Mouse (Mus musculus): ENCODE results near the gene Ccdc73. TPM values are rescaled to one million over a fixed set of nuclear protein-coding genes. Genes with fewer than 3 reads are reported as not detected.
A peak's percentile ranks its signal among the peaks of the same experiment; 100 is the strongest.

Ccdc73 gene
- total and polyA plus RNA-seq, 3 experiments = 0.08 to 0.43 TPM; not detected in 1

GRCm38 (mm10) chr2:105030505-105030904, 162.9 kb downstream of the Ccdc73 start:
- Histone ChIP-seq H3K9ac (ENCODE audit: control insufficient read depth, low read depth, low read length, poor library complexity, severe bottlenecking) (no peak overlapping the region), H3K27me3 (ENCODE audit: control insufficient read depth in 1 of 2, insufficient read depth in 2 of 2, low read length in 2 of 2) (peaks cover 3 to 6% of the 10 kb centered on the region in 2 experiments; a peak in 3 of 4 replicates), H3K4me3 (ENCODE audit: control insufficient read depth in 1 of 2, insufficient read depth in 1 of 2, low read depth in 2 of 2, low read length in 2 of 2) (no peak overlapping the region), H3K9me3 (replicated peaks; ENCODE audit: insufficient read depth, low read length) (no peaks in the 10 kb centered on the region), H3K36me3 (ENCODE audit: control insufficient read depth in 1 of 2, insufficient read depth in 2 of 2, low read length in 2 of 2) (no peaks in the 10 kb centered on the region; a peak in 1 of 4 replicates), H3K4me1 (ENCODE audit: control insufficient read depth in 1 of 2, insufficient read depth in 2 of 2, low read length in 2 of 2) (peaks cover 0 to 7% of the 10 kb centered on the region in 2 experiments; a peak in 1 of 4 replicates), H3K27ac (ENCODE audit: control insufficient read depth, low read depth, low read length) (no peak overlapping the region), H3K79me2 (ENCODE audit: control insufficient read depth, insufficient read depth, low read length, poor library complexity) (no peaks in the 10 kb centered on the region)
- TF ChIP-seq POLR2A (IDR thresholded peaks at IDR 0.05; ENCODE audit: control insufficient read depth in 1 of 2, insufficient read depth in 1 of 2, low read depth in 1 of 2, low read length in 2 of 2, poor library complexity in 1 of 2) (no peak), GATA1 (IDR thresholded peaks at IDR 0.05; ENCODE audit: low read depth, low read length) (peak; percentile 80), KAT2A (conservative IDR thresholded peaks at IDR 0.05; ENCODE audit: low read depth, low read length) (no peak), ZKSCAN1 (IDR thresholded peaks at IDR 0.05; ENCODE audit: low read depth, low read length) (no peak), BHLHE40 (IDR thresholded peaks at IDR 0.05; ENCODE audit: borderline replicate concordance, low read depth, low read length) (no peak), MYB (IDR thresholded peaks at IDR 0.05; ENCODE audit: low read depth, low read length) (no peak), ETS1 (IDR thresholded peaks at IDR 0.05; ENCODE audit: low read depth, low read length) (no peak), MAX (IDR thresholded peaks at IDR 0.05; ENCODE audit: low read length) (no peak), SIN3A (IDR thresholded peaks at IDR 0.05; ENCODE audit: low read length) (no peak), MEF2A (IDR thresholded peaks at IDR 0.05; ENCODE audit: extremely low read depth, insufficient replicate concordance, low read depth, low read length, poor library complexity, severe bottlenecking) (no peak), TCF12 (IDR thresholded peaks at IDR 0.05; ENCODE audit: low read depth, low read length) (no peak), MAFK (IDR thresholded peaks at IDR 0.05; ENCODE audit: borderline replicate concordance, low read depth, low read length) (no peak), CHD1 (IDR thresholded peaks at IDR 0.05; ENCODE audit: low read depth, low read length) (no peak), RCOR1 (IDR thresholded peaks at IDR 0.05; ENCODE audit: low read depth, low read length) (0 out of 2 replicates have a peak, but pooled peaks have one; percentile 39), EP300 (IDR thresholded peaks at IDR 0.05; ENCODE audit: low read depth in 1 of 2, low read length in 2 of 2) (peak in 1 of 2 experiments; percentile 22; a peak in 2 of 4 replicates), SMC3 (IDR thresholded peaks at IDR 0.05; ENCODE audit: low read depth, low read length) (no peak), POLR2AphosphoS2 (IDR thresholded peaks at IDR 0.05; ENCODE audit: low read length) (no peak)
- peak; percentile 62 for DNase-seq (ENCODE audit: low read depth, low spot score)

- no peaks in the 10 kb centered on the region for H3K79me2 ChIP-seq (ENCODE audit: control insufficient read depth, insufficient read depth, low read length, poor library complexity)
- H3K9ac ChIP-seq (ENCODE audit: control insufficient read depth, low read depth, low read length, poor library complexity, severe bottlenecking) = no peak overlapping the region
- H3K4me1 ChIP-seq (ENCODE audit: control insufficient read depth in 1 of 2, insufficient read depth in 2 of 2, low read length in 2 of 2) = peaks cover 0 to 10% of the 10 kb centered on the region in 2 experiments; a peak in 1 of 4 replicates
- peaks cover 6% of the 10 kb centered on the region in 2 experiments; a peak in 3 of 4 replicates for H3K27me3 ChIP-seq (ENCODE audit: control insufficient read depth in 1 of 2, insufficient read depth in 2 of 2, low read length in 2 of 2)
- H3K4me3 ChIP-seq (ENCODE audit: control insufficient read depth in 1 of 2, insufficient read depth in 1 of 2, low read depth in 2 of 2, low read length in 2 of 2) = no peak overlapping the region
- TF ChIP-seq RCOR1 (IDR thresholded peaks at IDR 0.05; ENCODE audit: low read depth, low read length) = no peak
- no peak for TF ChIP-seq E2F4 (IDR thresholded peaks at IDR 0.05; ENCODE audit: borderline replicate concordance, low read depth, low read length)
- no peak for TF ChIP-seq TBP (IDR thresholded peaks at IDR 0.05; ENCODE audit: low read depth, low read length)
- TF ChIP-seq SMC3 (IDR thresholded peaks at IDR 0.05; ENCODE audit: low read depth, low read length) = no peak
- no peak overlapping the region for H3K27ac ChIP-seq (ENCODE audit: control insufficient read depth, low read depth, low read length)
- DNase-seq (ENCODE audit: low read depth, low spot score) = no peak
- H3K36me3 ChIP-seq (ENCODE audit: control insufficient read depth in 1 of 2, insufficient read depth in 2 of 2, low read length in 2 of 2) = peaks cover 0 to 2% of the 10 kb centered on the region in 2 experiments; a peak in 2 of 4 replicates
- H3K9me3 ChIP-seq (replicated peaks; ENCODE audit: insufficient read depth, low read length) = no peaks in the 10 kb centered on the region
These were observed 166.5 kb downstream of the Ccdc73 start for GRCm38 (mm10) chr2:105034084-105034483.

Measured in MEL (cell line).